Mouse (Mus musculus) E14TG2a.4 (cell line): ENCODE data around the gene Gjb3.

Source experiments
- CTCF ChIP-seq: conservative IDR thresholded peaks from 2 replicates; pipeline ENCODE4 v1.5.1; 2014; ENCODE audit warnings: low read length
- POU5F1 ChIP-seq: IDR thresholded peaks from 2 replicates; pipeline ENCODE4 v1.6.1; 2014; ENCODE audit warnings: low read length, borderline replicate concordance

DNA sequence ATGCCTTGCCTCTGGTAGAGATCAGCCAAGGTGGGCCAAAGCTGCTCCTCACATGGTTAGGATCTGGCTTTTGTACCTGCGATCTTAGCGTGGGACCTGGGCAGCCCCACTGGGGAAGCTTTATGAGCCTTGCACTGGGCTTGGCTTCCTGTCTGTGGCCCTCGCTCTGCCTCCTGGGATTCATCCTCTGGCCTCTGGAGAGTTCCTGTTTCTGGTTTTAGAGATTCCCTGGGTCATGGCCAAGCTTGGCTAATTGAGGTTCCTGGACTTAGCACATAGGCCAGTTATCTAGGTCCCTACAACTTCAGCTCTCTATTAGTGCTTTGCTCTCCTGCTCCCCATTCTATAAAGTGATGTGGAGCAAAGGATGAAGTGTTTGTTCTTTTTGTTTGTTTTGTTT is 26.8 kb downstream of the Gjb3 start:
- TF ChIP-seq CTCF (no peak), POU5F1 (no peak)
